Mouse (Mus musculus) spleen, adult 12 weeks (tissue): ENCODE data around the gene 4932438H23Rik.

Source experiments
- DNase-seq: peaks from one replicate; pipeline ENCODE4 v3.0.0; 2022; ENCODE audit warnings: low spot score

4932438H23Rik gene

DNA sequence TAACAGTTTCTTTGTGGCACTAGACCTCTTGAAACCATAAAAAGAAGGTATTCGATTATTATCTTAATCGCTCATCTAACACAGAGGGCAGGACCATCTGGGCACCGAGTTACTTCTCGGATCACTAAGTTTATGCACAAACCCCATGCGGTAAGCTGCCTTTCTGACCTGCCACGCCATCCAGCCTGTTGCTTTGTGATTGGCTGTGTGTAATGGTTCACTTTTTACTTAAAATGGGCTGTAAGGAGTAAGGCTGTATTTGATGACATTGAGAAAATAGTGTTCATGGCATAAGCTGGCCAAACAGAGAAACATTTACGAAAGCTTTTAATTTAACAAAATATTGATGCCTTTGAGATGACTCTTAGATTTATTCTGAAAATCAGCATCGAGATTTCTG is at the start of gene 4932438H23Rik:
TSS of gene 4932438H23Rik (minus strand) at position 101 of the 400 bp plus-strand sequence.
- DNase-seq = no peak

DNA sequence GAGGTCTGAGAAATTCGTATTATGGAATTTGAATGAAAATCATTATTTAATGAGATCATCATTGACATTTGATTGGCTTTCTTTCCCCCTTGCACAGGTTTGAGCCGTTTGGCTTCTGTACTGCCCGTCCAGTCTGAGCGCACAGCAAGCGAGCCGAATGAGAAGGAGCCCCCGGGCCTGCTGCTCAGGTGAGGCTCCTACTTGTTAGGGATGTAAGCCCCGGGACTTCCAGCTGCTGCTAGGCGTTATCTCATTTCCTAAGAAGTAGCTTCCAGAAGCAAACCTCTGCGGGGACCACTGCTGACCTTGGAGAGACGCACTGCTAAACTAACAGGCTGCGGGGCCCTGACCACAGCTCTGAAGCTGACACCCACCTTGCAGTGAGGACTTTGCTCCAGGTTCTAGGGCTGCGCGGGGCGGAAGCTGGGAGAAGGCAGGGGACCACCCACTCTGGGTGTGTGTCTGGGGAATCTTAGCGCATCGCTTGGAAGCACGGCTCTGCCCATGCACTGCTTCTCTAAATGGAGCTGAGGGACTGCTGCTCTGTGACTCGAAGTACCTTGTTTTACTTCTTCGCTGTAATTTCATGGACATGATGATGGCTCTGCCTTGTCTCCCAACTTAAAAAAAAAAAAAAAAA is 46.2 kb upstream of the 4932438H23Rik start:
- DNase-seq = no peak

DNA sequence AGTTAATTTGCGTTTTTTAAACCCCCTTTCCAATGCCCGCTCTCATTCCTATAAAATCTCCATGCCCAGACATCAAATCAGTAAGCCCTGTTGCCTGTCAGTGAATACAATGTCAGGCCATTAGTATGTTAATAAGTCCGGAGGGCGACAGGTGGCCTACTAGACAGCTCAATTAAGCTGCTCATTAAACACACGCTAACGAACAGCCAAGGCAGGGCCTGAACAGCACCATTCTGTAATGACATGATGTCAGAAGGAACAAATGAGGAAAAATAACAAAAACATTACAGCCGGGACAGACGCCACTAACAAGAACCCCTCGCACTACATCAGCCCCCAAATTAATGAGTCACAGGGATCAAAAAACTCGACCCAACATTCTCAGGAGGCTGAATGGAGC is 45.5 kb upstream of the 4932438H23Rik start:
- DNase-seq = no peak

DNA sequence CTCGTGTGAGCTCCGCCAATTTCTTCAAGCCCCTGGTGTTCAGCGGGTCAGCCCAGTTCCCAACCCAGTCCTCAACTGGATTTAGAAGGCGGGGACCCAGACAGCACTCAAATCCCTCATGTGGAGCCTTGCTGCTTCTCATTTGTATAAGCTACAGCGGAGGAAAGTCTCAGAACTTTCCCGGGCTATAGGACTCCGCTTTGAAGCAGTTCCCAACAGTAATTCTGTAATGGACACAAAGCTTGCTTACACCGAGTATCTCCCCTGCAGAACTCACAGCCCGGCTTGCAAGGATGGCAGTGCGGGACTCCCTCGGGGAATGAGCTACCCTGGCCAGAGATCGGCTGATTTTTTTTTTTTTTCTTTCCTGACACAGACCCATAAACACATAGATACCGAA is 45.1 kb upstream of the 4932438H23Rik start:
- no peak for DNase-seq

DNA sequence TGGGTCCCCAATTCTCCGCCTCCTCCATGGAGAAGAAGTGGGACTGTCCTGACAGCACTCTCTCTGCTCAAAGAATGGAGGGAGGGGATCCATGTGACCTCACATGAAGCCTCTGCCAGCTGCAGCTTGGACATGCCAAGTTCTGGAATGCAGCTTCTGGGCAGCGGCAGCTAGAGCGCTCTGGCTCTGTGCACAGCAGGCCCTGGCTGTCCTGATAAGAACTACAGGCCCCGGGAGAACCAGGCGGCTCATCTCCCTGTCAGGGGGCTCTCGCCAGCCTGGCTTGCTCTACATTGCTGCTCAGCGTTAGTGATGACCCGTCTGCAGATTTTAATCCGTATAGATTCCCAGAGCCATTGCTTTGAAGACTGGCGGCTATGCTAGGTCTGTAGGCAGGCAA is 44.6 kb upstream of the 4932438H23Rik start:
- DNase-seq = no peak

DNA sequence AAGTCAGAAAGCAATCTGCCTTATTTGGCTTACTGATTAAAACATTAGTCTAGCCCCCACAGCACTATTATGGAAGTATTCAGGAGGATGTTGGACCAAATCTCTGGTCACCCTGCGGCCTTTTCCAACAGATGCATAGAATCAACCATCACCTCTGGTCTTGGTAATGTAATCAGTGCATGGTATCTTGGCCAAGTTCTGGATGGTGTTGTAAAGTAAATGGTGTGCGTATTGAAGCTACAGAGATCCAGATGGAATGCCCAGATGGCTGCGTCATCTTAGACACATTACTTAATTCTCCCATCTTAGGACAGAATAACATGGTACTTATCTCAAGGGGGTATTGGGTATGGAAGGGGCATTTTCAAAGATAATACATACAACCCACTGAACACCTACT is 43.8 kb upstream of the 4932438H23Rik start:
- DNase-seq = no peak

DNA sequence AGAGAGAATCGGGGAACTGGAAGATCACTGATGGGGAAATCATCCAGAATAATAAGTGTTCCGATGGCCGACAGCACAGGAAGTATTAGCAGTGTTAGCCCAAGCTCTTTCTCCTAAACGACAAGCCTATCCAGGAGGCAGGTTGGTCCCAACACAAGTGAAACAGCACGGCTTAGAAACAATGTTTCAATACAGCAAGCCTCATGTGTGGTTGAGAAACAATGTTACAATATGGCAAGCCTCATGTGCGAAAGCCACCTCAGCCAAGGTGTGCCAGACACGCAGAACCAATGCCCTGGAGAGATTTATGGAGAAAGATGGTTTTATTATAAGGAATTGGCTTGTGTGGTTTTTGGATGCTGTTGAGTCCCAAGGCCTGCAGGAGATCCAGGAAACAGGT is 43.2 kb upstream of the 4932438H23Rik start:
- DNase-seq = no peak

DNA sequence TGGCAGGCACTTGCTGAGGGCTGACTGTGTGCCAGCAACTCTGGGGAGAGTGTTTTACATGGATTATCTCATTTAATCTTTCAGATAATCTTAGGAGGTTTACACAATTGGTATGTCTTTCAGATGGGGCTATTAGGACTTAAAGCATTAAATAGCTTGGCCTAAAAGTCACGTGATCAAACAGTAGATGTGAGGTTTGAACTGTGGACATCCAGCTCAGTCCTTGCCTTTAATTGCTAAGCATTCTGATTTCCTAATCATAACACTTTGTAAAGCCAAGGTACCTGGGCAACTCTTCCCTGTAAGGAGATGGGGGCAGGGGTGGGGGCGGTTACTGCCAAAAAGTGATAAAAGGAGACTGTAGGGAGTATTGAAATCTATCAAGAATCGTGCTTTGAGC is 41.7 kb upstream of the 4932438H23Rik start:
- DNase-seq = no peak

DNA sequence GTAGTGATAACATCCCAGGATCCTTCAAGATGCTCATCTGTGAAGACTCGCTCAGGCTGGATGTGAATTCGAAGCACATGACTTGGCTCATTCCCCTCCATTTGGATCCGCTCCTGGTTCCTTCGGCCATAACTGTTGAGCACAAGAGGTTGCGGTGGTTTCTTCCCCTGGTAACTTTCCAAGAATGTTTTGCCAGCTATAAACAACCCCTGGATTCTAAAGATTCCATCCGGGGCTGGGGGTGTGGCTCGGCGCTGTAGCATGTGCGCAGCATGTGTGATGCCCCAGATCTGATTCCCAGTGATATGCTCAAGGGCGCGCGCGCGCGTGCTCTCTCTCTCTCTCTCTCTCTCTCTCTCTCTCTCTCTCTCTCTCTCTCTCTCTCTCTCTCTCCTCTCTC is 35.0 kb upstream of the 4932438H23Rik start:
- DNase-seq = no peak

DNA sequence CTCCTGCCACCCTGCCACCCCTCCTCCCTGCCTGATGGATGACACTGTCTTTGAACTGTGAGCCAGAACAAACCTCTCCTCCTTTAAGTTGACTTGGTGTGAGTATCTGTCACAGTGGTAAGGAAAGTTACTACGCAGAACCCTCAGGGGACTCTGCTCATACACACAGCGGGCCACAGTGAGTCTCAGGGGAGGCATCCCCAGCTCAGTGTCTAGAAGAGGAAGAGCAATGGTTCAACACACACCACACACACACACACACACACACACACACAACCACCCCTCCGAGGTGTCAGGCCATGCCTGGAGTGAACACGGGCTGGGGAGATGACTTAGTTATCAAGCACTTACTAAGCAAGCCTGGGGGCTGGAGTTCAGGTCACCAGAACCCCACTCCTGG is 33.5 kb upstream of the 4932438H23Rik start:
- no peak for DNase-seq

DNA sequence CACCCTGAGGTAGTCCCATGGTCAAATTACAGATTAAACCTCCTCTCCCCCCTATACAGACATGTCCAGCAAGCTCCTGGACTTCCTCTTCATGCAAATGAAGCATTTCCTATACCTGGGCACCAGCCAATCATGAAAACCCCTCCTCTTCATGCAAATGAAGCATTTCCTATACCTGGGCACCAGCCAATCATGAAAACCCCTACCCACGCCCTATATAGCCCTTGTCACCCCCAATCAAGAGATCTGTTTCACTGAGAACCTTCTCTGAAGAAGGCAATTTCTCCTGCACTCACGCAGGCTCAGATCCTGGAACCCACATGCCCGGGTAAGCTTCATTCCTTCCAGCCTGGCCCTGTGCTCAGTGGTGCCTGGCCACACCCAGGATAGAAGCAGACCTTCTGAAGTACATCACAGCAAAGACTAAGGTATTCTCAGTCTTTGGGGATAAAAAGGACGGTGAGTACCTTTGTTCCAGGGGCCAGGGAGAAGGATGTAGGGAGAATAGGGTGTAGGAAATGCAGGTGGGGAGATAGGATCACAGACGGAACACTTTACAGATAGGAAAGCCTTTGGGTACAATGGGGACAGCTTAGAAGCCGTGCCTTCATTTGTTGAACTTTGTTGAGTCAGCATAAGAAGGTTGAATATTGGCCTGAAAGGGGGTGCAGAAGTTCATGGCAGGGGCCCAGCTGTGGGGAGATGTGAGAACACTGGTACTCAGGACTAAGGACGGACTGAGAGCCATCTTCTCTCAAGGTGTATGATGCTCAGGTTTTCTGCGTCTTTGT is 32.0 kb upstream of the 4932438H23Rik start:
- no peak for DNase-seq

DNA sequence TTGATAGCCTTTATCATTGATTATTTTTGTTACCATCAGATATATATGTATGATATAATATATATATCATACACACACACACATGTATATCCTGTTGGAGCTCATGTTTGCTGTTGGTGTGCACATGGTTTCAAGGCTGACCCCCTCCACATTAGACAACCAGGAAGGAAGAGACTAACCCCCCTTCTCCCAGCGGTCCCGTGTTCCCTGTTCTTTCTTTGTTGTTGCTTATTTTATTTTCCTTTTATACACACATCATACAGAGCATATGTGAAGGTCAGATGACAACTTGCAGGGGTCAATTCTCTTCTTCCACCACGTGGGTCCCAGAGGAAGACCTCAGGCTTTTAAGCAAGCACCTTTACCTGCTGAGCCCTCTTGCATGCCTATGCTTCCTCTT is 29.3 kb upstream of the 4932438H23Rik start:
- no peak for DNase-seq

DNA sequence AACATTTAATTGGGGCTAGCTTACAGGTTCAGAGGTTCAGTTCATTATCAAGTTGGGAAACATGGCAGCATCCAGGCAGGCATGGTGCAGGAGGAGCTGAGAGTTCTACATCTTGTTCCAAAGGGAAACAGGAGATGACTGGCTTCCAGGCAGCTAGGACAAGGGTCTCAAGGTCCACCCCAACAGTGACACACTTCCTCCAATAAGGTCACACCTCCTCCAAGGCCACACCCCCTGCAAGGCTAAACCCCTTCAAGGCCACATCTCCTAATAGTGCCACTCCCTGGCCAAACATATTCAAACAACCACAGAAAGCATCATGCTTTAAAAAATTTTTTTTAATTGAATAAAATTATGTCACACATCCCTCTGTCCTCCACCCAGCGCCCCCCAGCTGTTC is 28.9 kb upstream of the 4932438H23Rik start:
- no peak for DNase-seq

DNA sequence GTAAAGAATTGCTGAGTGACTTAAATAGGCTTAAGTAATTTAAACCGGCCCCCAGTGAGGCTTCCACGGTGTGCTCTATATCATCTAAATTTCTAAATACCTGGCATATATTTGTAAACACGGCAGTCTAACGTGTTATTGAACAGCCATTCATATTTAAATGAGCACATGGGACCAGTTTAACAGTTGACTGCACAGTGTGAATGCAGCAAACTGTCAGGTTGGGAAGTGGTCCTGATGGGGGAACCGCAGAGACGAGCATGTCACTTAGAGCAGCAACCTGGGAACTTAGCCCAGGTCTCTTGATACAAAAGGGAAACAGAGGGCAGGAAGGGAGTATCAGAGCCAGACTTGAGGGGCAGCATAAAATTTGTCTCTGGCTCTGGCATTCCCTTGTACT is 25.0 kb upstream of the 4932438H23Rik start:
- no peak for DNase-seq

DNA sequence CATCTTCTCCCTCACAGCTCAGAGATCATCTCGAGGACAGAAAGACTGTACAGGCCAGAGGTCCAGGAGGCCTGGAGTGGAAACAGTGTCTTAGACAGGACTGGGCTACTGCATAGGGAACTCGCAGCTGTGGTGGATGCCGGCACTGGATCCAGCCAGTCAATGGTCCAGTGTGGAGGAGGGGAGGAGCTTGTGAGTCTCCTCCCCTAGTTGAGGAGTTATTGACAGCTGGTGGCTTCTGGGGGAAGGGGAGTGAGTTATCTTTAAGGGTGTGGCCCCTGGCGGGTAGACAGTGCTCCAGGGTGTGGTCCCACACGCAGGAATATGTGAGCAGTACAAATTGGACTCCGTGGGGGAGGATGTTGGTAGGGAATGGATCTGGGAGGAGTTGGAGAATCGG is 21.8 kb upstream of the 4932438H23Rik start:
- DNase-seq = no peak

DNA sequence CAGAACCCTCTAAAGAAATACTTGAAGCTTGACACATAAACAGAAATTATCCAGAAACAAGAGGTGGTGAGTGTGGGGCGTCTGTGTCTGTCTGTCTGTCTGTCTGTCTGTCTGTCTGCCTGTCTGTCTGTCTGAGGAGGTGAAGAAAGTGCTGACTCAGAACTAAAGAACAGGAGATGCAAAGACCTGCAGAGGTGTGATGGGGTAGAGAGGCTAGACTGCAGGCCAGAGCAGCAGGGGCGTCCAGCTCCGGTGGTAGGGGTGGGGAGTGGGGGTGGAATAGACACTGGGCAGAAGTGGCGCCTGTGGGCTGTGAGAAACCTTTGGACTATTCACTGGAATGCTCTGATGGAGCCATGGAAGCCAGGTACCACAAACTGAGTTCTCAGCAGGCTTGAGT is 21.1 kb upstream of the 4932438H23Rik start:
- no peak for DNase-seq

DNA sequence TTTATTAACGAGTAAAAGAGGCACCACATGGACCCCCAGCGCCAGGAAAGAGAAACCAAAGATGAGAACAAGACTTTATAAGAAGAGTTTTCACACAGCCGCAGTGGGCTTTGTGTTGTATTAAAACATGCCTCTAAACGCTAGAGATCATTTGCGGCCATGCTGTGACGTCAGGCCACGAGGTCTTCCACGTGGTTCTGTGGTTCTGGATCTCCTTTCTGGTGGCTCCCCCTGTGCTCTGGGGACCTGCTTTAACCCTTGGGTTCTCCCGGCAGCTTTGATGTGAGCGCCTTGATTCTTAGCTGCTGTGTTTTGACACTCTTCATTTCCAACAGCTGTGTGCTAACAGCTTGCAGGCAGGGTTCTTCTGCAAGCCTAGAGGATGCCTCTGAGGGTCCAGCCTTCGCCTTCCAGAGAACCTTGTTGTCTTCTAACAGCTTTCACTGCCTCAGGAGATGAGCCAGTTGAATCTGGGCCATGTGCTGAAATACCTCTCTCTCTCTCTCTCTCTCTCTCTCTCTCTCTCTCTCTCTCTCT is 16.1 kb upstream of the 4932438H23Rik start:
- no peak for DNase-seq

DNA sequence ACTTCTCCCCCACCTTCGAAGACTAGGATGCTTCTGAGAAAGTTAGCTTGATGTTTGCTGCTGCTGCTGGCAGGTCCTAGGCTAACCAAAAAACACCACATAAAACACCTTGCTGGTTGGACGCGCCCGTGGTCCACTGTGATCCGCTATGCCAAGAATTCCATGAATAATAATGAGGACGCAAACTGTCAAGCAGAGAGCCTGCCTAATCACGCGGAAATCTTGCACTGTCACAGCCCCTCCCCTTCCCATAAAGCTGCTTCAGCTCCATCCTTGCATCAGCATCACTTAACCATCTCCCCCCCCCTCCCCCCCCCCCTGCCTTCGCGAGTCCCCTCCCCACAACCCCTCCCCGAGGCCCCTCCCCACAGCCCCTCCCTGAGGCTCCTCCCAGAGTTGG is 12.7 kb upstream of the 4932438H23Rik start:
- DNase-seq = no peak

DNA sequence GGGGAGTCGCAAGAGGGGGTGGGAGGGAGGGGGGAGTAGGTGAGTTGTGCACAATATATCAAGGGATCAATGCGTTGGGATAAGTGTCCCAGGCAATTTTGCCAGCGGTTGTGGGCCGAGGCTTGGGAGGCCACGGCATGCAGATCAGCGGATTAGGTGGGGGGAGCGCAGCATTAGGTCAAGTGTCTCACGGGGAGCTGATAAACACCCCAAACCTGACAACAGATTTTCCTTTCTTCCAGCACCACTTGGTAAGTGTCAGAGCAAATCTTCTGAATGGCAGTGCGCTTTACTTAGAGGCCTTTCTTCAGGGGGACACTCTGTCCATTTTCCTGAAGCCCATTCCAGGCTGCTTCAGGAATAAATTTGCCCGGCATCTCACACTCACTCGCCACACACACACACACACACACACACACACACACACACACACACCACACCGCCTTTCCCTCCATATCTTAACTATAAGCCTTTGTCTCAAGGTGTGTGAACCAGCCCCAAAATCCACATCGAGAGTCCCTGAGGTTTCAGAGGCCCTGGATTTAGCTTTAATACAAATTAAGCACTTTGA is 10.6 kb upstream of the 4932438H23Rik start:
- DNase-seq = no peak

DNA sequence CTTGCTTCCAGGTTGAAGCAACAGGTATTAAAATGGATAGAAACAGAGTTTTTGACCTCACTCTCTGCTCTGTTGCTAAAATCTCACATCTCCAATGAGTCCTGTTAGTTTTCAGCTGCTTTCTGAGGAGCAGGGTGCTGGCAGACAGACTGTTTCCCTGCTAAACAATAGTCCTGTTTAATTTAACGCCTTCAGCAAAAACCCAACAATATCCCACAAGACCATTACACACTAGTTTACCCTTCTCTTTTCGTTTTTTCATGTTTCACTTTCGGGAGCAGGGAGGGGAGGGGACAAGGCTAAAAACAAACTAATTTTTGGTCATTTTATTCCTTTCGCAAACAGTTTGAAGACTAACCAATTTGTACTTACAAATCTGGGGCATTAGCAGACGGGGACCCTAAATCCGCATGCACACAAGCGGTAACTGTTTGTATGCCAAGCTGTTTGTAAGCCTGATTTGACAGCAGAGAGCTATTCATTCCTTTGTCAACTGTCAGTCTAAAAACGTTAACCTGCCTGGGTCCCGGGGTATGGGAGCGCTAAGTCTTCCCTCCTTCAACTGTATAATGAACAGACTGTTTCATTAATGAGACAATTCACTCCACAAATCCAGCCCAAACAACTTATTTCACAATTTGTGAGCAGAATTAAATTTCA is 10.0 kb upstream of the 4932438H23Rik start:
- DNase-seq = no peak

DNA sequence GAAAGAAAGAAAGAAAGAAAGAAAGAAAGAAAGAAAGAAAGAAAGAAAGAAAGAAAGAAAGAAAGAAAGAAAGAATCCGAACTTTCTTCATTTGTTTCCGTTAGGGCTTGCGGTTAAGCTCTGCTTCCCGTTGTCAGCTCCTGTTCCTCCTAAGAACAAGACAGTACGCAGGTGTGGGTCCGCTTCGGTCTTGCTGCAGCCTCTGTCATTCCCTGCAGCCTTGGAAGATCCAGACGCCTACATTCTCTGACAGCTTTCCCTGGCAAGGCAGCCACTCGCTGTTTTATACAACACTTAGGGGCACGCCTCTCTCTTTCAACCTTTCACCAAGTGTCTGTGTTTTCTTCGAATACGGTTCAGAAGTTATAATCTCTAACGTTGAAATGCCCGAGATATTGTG is 8.5 kb upstream of the 4932438H23Rik start:
- DNase-seq = no peak

DNA sequence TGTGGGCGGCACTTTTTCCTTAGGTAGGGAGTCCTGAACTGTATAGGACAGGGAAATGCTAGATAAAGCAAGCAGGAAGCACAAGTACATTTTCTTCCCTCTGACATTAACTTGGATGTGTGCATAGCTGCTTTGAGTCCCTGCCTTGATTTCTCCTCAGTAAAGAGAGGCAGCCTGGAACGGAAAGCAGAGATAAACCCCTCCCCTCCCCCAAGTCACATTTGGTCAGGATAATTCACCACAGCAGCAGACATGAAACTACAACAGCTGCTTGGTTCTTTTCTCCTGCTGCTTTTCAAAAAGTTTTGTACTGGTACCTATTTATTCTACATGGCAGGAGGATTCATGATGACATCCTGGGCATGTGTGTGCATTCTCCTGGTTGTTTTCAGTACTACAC is 5.6 kb upstream of the 4932438H23Rik start:
- no peak for DNase-seq
